Mouse (Mus musculus): Measurements from ENCODE around the gene Ezh1. TPM values are rescaled to one million over a fixed set of nuclear protein-coding genes. Genes with fewer than 3 reads are reported as not detected.
A peak's percentile ranks its signal among the peaks of the same experiment; 100 is the strongest.

The Ezh1 gene
- polyA plus RNA-seq, 1 experiment from 2014 or later, result 12.4 TPM

DNA sequence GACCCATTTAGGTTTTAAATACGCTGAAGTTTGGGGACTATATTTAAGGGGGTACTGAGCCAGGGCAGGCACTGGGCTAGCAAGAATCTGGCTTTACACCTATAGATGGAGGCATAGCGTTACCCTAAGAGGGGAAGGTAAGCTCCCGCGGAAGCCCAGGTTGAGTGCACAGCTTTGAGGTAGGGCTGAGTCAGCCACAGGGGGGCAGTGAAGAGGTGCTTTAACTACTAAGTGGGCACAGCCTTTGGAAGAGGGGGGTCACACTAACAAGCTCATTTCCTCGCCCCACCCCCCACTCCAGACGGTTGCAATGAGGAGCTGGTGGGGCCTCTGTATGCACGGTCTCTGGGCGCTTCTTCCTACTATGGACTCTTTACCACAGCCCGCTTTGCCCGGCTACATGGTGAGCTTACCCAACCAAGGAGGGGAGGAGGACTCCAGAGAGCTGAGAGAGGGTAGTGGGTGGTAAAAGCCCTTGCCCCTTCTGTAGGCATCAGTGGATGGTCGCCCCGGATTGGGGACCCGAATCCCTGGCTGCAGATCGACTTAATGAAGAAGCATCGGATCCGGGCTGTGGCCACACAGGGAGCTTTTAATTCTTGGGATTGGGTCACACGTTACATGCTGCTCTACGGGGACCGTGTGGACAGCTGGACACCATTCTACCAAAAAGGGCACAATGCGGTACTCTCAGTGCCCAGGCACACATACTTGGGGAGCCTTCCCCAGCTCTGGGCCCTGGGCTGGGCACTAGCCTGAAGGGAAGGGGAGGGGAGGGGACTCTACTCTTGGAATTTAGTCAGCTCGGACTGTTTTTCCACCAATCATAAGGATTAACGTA is 49.1 kb downstream of the Ezh1 start:
- DNase-seq (ENCODE audit: low spot score), result no peak
- Histone ChIP-seq H3K4me1 (replicated peaks; ENCODE audit: control insufficient read depth, insufficient read depth, low read length) (peaks cover 25% of the 10 kb centered on the region), H3K4me2 (no peak overlapping the region), H3K4me3 (ENCODE audit: low read depth, low read length) (no peak overlapping the region), H3K9me3 (ENCODE audit: control insufficient read depth, low read length) (no peaks in the 10 kb centered on the region), H3K27me3 (replicated peaks; ENCODE audit: control insufficient read depth, insufficient read depth, low read length) (peaks cover 71% of the 10 kb centered on the region), H3K36me3 (ENCODE audit: control insufficient read depth, insufficient read depth, low read length) (no peaks in the 10 kb centered on the region), H3K27ac (ENCODE audit: low read depth, low read length) (no peak overlapping the region), H3K9ac (ENCODE audit: low read depth, low read length) (no peak overlapping the region)
- no peak for ATAC-seq (replicated peaks; ENCODE audit: low FRiP score)
- WGBS, result 34% methylated on average over 22 of the region's 22 CpGs

DNA sequence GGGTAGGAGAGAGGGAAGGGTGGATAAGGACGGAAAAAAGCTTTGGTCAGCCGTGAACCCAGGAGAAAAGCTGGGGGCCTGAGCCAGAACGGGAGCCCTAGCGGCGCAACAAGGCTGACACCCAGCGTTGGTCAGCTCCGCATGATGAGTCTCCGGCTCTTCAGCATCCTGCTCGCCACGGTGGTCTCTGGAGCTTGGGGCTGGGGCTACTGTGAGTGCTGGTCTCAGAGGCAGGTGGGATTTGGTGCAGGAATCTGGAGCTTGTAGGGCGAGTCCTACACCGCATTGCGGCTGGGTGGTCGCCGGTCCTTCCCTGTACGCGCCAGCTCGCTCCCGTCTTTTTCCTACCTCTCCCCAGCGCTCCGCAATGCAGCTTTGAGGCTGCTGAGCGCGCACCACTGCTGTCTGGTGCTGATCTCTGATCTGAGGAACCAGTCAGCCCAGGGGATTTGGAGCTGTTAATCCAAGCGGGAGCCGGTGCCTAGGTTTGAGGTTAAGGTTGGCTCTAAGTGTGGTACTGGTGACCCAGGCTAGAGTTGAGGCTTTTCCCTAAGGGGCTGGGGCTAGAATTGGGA is 50.1 kb downstream of the Ezh1 start:
- Histone ChIP-seq H3K36me3 (ENCODE audit: control insufficient read depth, insufficient read depth, low read length) (no peaks in the 10 kb centered on the region), H3K27me3 (replicated peaks; ENCODE audit: control insufficient read depth, insufficient read depth, low read length) (peaks cover 76% of the 10 kb centered on the region), H3K4me2 (peak overlapping the region; percentile 48), H3K27ac (ENCODE audit: low read depth, low read length) (no peak overlapping the region), H3K4me1 (replicated peaks; ENCODE audit: control insufficient read depth, insufficient read depth, low read length) (peaks cover 30% of the 10 kb centered on the region), H3K9ac (ENCODE audit: low read depth, low read length) (no peak overlapping the region), H3K4me3 (ENCODE audit: low read depth, low read length) (peak overlapping the region; percentile 31), H3K9me3 (ENCODE audit: control insufficient read depth, low read length) (no peaks in the 10 kb centered on the region)
- WGBS, result 3% methylated on average over 25 of the region's 25 CpGs
- ATAC-seq (replicated peaks; ENCODE audit: low FRiP score) (no peak), DNase-seq (ENCODE audit: low spot score) (no peak)

GRCm38 (mm10) chr11:101175636-101176116 is 50.6 kb downstream of the Ezh1 start:
- DNase-seq (ENCODE audit: low spot score), result no peak
- H3K9me3 ChIP-seq (ENCODE audit: control insufficient read depth, low read length), result no peaks in the 10 kb centered on the region
- H3K27ac ChIP-seq (ENCODE audit: low read depth, low read length), result no peak overlapping the region
- H3K36me3 ChIP-seq (ENCODE audit: control insufficient read depth, insufficient read depth, low read length), result no peaks in the 10 kb centered on the region
- H3K9ac ChIP-seq (ENCODE audit: low read depth, low read length), result no peak overlapping the region
- no peak for ATAC-seq (replicated peaks; ENCODE audit: low FRiP score)
- peaks cover 30% of the 10 kb centered on the region for H3K4me1 ChIP-seq (replicated peaks; ENCODE audit: control insufficient read depth, insufficient read depth, low read length)
- peaks cover 81% of the 10 kb centered on the region for H3K27me3 ChIP-seq (replicated peaks; ENCODE audit: control insufficient read depth, insufficient read depth, low read length)
- H3K4me2 ChIP-seq, result peak overlapping the region; percentile 48
- peak overlapping the region; percentile 31 for H3K4me3 ChIP-seq (ENCODE audit: low read depth, low read length)
- 16% methylated on average over 11 of the region's 11 CpGs for WGBS

- WGBS, result 30% methylated on average over 14 of the region's 14 CpGs
- Histone ChIP-seq H3K4me1 (replicated peaks; ENCODE audit: control insufficient read depth, insufficient read depth, low read length) (peaks cover 34% of the 10 kb centered on the region), H3K36me3 (ENCODE audit: control insufficient read depth, insufficient read depth, low read length) (no peaks in the 10 kb centered on the region), H3K4me3 (ENCODE audit: low read depth, low read length) (peak within 1 kb of the TSS; percentile 40), H3K4me2 (peak within 1 kb of the TSS; percentile 73), H3K27ac (ENCODE audit: low read depth, low read length) (peak within 1 kb of the TSS; percentile 9; the same call in 1 of the 2 replicates), H3K9ac (ENCODE audit: low read depth, low read length) (no peak within 1 kb of the TSS; the same call in 1 of the 2 replicates), H3K9me3 (ENCODE audit: control insufficient read depth, low read length) (no peaks in the 10 kb centered on the region), H3K27me3 (replicated peaks; ENCODE audit: control insufficient read depth, insufficient read depth, low read length) (peaks cover 88% of the 10 kb centered on the region)
- DNase-seq (ENCODE audit: low spot score) (no peak), ATAC-seq (replicated peaks; ENCODE audit: low FRiP score) (no peak)
These were observed 51.2 kb downstream of the Ezh1 start, which contains the start of gene Ccr10 for GRCm38 (mm10) chr11:101174851-101175628. Gene Ccr10 (minus strand): TSS chr11:101175443.

GRCm38 (mm10) chr11:101174389-101174745 is 51.9 kb downstream of the Ezh1 start:
- Histone ChIP-seq H3K4me2 (peak overlapping the region; percentile 73), H3K4me3 (ENCODE audit: low read depth, low read length) (peak overlapping the region; percentile 40; the same call in 1 of the 2 replicates), H3K9me3 (ENCODE audit: control insufficient read depth, low read length) (no peaks in the 10 kb centered on the region), H3K27ac (ENCODE audit: low read depth, low read length) (peak overlapping the region; percentile 9; the same call in 1 of the 2 replicates), H3K36me3 (ENCODE audit: control insufficient read depth, insufficient read depth, low read length) (no peaks in the 10 kb centered on the region), H3K9ac (ENCODE audit: low read depth, low read length) (no peak overlapping the region; the same call in 1 of the 2 replicates), H3K4me1 (replicated peaks; ENCODE audit: control insufficient read depth, insufficient read depth, low read length) (peaks cover 40% of the 10 kb centered on the region), H3K27me3 (replicated peaks; ENCODE audit: control insufficient read depth, insufficient read depth, low read length) (peaks cover 95% of the 10 kb centered on the region)
- DNase-seq (ENCODE audit: low spot score) (no peak), ATAC-seq (replicated peaks; ENCODE audit: low FRiP score) (no peak)
- WGBS, result 32% methylated on average over 9 of the region's 9 CpGs

DNA sequence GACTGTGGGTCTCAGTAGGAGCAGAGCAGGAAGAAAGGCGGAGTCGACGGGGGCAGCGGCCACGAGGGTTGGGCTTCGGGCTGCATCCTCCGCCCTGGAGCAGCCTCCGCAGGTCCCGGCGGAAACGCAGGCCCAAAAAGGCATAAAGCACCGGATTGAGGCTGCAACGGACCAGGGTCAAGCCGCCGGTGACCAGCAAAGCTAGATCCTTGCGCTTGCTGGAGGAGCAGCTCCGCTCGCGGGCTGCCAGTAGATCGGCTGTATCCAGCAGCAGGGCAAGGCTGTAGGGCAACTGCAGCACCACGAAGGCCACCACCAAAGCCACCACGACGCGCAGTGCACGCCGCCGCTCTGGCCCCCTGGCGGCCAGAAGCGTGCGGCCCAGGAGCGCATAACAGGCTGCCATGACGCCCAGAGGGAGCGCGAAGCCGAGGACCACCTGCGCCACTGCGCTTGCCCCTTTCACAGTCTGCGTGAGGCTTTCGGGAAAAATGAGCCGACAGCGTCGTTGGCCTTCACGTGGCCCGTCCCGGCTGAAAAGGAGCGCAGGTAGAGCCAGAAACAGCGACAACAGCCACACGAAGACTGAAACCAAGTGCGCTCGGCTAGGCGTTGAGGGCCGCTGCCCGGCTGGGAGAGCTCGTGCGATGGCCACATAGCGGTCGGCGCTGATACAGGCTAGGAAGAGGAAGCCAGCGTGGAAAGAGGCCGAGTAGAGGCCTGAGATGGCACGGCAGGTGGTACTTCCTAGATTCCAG is 52.5 kb downstream of the Ezh1 start:
- Histone ChIP-seq H3K9me3 (ENCODE audit: control insufficient read depth, low read length) (no peaks in the 10 kb centered on the region), H3K9ac (ENCODE audit: low read depth, low read length) (peak overlapping the region; percentile 26; the same call in 1 of the 2 replicates), H3K27me3 (replicated peaks; ENCODE audit: control insufficient read depth, insufficient read depth, low read length) (peaks cover 99% of the 10 kb centered on the region), H3K4me3 (ENCODE audit: low read depth, low read length) (peak overlapping the region; percentile 40), H3K4me2 (peak overlapping the region; percentile 73), H3K4me1 (replicated peaks; ENCODE audit: control insufficient read depth, insufficient read depth, low read length) (peaks cover 46% of the 10 kb centered on the region), H3K27ac (ENCODE audit: low read depth, low read length) (peak overlapping the region; percentile 45; the same call in 1 of the 2 replicates), H3K36me3 (ENCODE audit: control insufficient read depth, insufficient read depth, low read length) (no peaks in the 10 kb centered on the region)
- DNase-seq (ENCODE audit: low spot score), result peak; percentile 81
- ATAC-seq (replicated peaks; ENCODE audit: low FRiP score), result peak; percentile 61
- WGBS, result 2% methylated on average over 61 of the region's 61 CpGs

DNA sequence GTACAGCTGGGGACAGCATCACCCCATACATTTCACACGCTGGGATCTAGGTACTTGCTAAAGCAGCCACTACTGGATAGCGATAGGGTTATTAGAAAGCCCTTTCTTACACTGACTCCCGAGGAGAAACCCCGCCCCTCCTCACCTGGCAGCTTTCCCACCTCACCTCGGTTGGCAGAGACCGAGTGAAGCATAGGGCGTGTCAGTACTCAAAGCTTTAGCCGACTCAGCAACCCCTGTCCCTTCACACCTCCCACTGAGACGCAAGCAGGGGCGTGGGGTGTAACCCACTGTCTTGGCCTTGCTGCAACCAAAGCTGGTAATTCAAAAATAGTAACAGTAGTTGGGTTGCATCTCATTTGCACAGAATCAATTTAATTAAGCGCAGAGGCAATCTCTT is 53.2 kb downstream of the Ezh1 start:
- Histone ChIP-seq H3K9ac (ENCODE audit: low read depth, low read length) (0 out of 2 replicates have a peak overlapping the region, but pooled peaks have one; percentile 2), H3K27ac (ENCODE audit: low read depth, low read length) (no peak overlapping the region), H3K4me2 (peak overlapping the region; percentile 73), H3K9me3 (ENCODE audit: control insufficient read depth, low read length) (no peaks in the 10 kb centered on the region), H3K27me3 (replicated peaks; ENCODE audit: control insufficient read depth, insufficient read depth, low read length) (peaks cover 99% of the 10 kb centered on the region), H3K4me1 (replicated peaks; ENCODE audit: control insufficient read depth, insufficient read depth, low read length) (peaks cover 49% of the 10 kb centered on the region), H3K36me3 (ENCODE audit: control insufficient read depth, insufficient read depth, low read length) (no peaks in the 10 kb centered on the region), H3K4me3 (ENCODE audit: low read depth, low read length) (peak overlapping the region; percentile 40; the same call in 1 of the 2 replicates)
- DNase-seq (ENCODE audit: low spot score) (no peak), ATAC-seq (replicated peaks; ENCODE audit: low FRiP score) (no peak)
- WGBS, result 11% methylated on average over 11 of the region's 11 CpGs

- DNase-seq (ENCODE audit: low spot score), result no peak
- Histone ChIP-seq H3K4me2 (peak overlapping the region; percentile 88), H3K4me3 (ENCODE audit: low read depth, low read length) (peak overlapping the region; percentile 57), H3K27ac (ENCODE audit: low read depth, low read length) (peak overlapping the region; percentile 68), H3K4me1 (replicated peaks; ENCODE audit: control insufficient read depth, insufficient read depth, low read length) (peaks cover 54% of the 10 kb centered on the region), H3K9ac (ENCODE audit: low read depth, low read length) (peak overlapping the region; percentile 43; the same call in 1 of the 2 replicates), H3K27me3 (replicated peaks; ENCODE audit: control insufficient read depth, insufficient read depth, low read length) (peaks cover 99% of the 10 kb centered on the region), H3K9me3 (ENCODE audit: control insufficient read depth, low read length) (no peaks in the 10 kb centered on the region), H3K36me3 (ENCODE audit: control insufficient read depth, insufficient read depth, low read length) (no peaks in the 10 kb centered on the region)
- WGBS, result 10% methylated on average over 5 of the region's 5 CpGs
- ATAC-seq (replicated peaks; ENCODE audit: low FRiP score), result no peak
These were observed 53.8 kb downstream of the Ezh1 start for GRCm38 (mm10) chr11:101172434-101172815.

Data from liver, embryonic 11.5 days (tissue).